Mouse (Mus musculus) midbrain, embryonic 15.5 days (tissue): ENCODE data around the gene Dhx40. TPM values are rescaled to one million over a fixed set of nuclear protein-coding genes. Genes with fewer than 3 reads are reported as not detected.
"Not testable (repeated sequence)": the region's sequence is repeated elsewhere in the genome, so short reads cannot be mapped to it uniquely, and the experiment has no call there.

Experiments used
- ATAC-seq: fragments of 200-750 bp; cut with Nextera tagmentation; replicated peaks from 2 replicates; pipeline ENCODE4 v1.8.0; 2017; ENCODE audit warnings: moderate TSS enrichment
- H3K27ac ChIP-seq: fragments of 300-500 bp; sonication (generic); 2 replicates; pipeline ENCODE4 v1.5.1; 2015; ENCODE audit warnings: mild to moderate bottlenecking, inconsistent platforms
- H3K27me3 ChIP-seq: fragments of 300-500 bp; sonication (generic); replicated peaks from 2 replicates; pipeline ENCODE4 v1.6.1; 2015; ENCODE audit warnings: inconsistent platforms
- H3K36me3 ChIP-seq: fragments of 300-500 bp; sonication (generic); replicated peaks from 2 replicates; pipeline ENCODE4 v1.6.1; 2015; ENCODE audit warnings: inconsistent platforms
- H3K4me1 ChIP-seq: fragments of 300-500 bp; sonication (generic); 2 replicates; pipeline ENCODE4 v1.6.1; 2015; ENCODE audit warnings: inconsistent platforms
- H3K4me2 ChIP-seq: fragments of 300-500 bp; sonication (generic); 2 replicates; pipeline ENCODE4 v1.6.1; 2015; ENCODE audit warnings: inconsistent platforms, mild to moderate bottlenecking, moderate library complexity
- H3K4me3 ChIP-seq: fragments of 300-500 bp; sonication (generic); 2 replicates; pipeline ENCODE4 v1.5.1; 2015; ENCODE audit warnings: mild to moderate bottlenecking, inconsistent platforms
- H3K9ac ChIP-seq: fragments of 300-500 bp; sonication (generic); 2 replicates; pipeline ENCODE4 v1.6.1; 2015; ENCODE audit warnings: mild to moderate bottlenecking, inconsistent platforms
- H3K9me3 ChIP-seq: fragments of 300-500 bp; sonication (generic); 2 replicates; pipeline ENCODE4 v1.6.1; 2016; ENCODE audit warnings: inconsistent platforms
- WGBS: fragments of 180-500 bp; shearing (Covaris S2); methylation state at CpG from one replicate; pipeline ENCODE4 v1.1.7; 2015; ENCODE audit warnings: mixed read lengths; 5-methylcytosine and 5-hydroxymethylcytosine counted together
- polyA plus RNA-seq: library from polyadenylated mRNA; unstranded; fragments of >200 nt; fragmentation: Nextera tagmentation; extraction: Ambion mirVana; gene quantifications from 2 replicates; pipeline ENCODE4 v1.2.1, GENCODE M21; 2015

Gene Dhx40
- polyA plus RNA-seq, 1 experiment from 2014 or later, result 21.7 TPM

- WGBS, result 48% methylated on average over 2 of the region's 2 CpGs
- Histone ChIP-seq H3K4me1 (peaks cover 20% of the 10 kb centered on the region), H3K27ac (no peak overlapping the region), H3K4me2 (no peak overlapping the region), H3K4me3 (no peak overlapping the region), H3K9ac (no peak overlapping the region), H3K36me3 (no peaks in the 10 kb centered on the region), H3K27me3 (no peaks in the 10 kb centered on the region), H3K9me3 (no peaks in the 10 kb centered on the region)
- ATAC-seq, result no peak
Observed at GRCm38 (mm10) chr11:86836366-86836765, 28.8 kb upstream of the Dhx40 start.

- no peak for ATAC-seq
- Histone ChIP-seq H3K4me3 (no peak overlapping the region), H3K9me3 (no peaks in the 10 kb centered on the region), H3K4me1 (peaks cover 7% of the 10 kb centered on the region), H3K36me3 (no peaks in the 10 kb centered on the region), H3K9ac (no peak overlapping the region), H3K4me2 (no peak overlapping the region), H3K27me3 (no peaks in the 10 kb centered on the region), H3K27ac (no peak overlapping the region)
- 64% methylated on average over 8 of the region's 8 CpGs for WGBS
Observed at GRCm38 (mm10) chr11:86834628-86835338, 27.2 kb upstream of the Dhx40 start.

GRCm38 (mm10) chr11:86834050-86834449 is 26.5 kb upstream of the Dhx40 start:
- no peak overlapping the region for H3K4me2 ChIP-seq
- H3K4me3 ChIP-seq, result no peak overlapping the region
- H3K9ac ChIP-seq, result no peak overlapping the region
- no peaks in the 10 kb centered on the region for H3K36me3 ChIP-seq
- no peaks in the 10 kb centered on the region for H3K9me3 ChIP-seq
- H3K27me3 ChIP-seq, result no peaks in the 10 kb centered on the region
- 76% methylated on average over 7 of the region's 7 CpGs for whole genome bisulfite sequencing
- ATAC-seq, result no peak
- H3K27ac ChIP-seq, result no peak overlapping the region
- H3K4me1 ChIP-seq, result no peaks in the 10 kb centered on the region; the same call in 1 of the 2 replicates

- no peaks in the 10 kb centered on the region for H3K27me3 ChIP-seq
- H3K9ac ChIP-seq, result no peak overlapping the region
- no peak overlapping the region for H3K27ac ChIP-seq
- no peak for ATAC-seq
- no peaks in the 10 kb centered on the region for H3K36me3 ChIP-seq
- H3K4me3 ChIP-seq, result no peak overlapping the region
- no peaks in the 10 kb centered on the region for H3K9me3 ChIP-seq
- H3K4me1 ChIP-seq, result no peaks in the 10 kb centered on the region
- H3K4me2 ChIP-seq, result no peak overlapping the region
- 60% methylated on average over 3 of the region's 3 CpGs for WGBS
Observed at GRCm38 (mm10) chr11:86833153-86833552, 25.6 kb upstream of the Dhx40 start.

GRCm38 (mm10) chr11:86828396-86828795 is 20.9 kb upstream of the Dhx40 start:
- 69% methylated on average over 6 of the region's 6 CpGs for WGBS

GRCm38 (mm10) chr11:86827476-86828245 is 20.1 kb upstream of the Dhx40 start:
- Histone ChIP-seq H3K4me1 (no peaks in the 10 kb centered on the region), H3K27me3 (no peaks in the 10 kb centered on the region), H3K27ac (no peak overlapping the region), H3K4me2 (no peak overlapping the region), H3K9ac (no peak overlapping the region), H3K9me3 (no peaks in the 10 kb centered on the region), H3K36me3 (no peaks in the 10 kb centered on the region), H3K4me3 (no peak overlapping the region)
- no peak for ATAC-seq
- 82% methylated on average over 2 of the region's 2 CpGs for whole genome bisulfite sequencing

More at GRCm38 (mm10) chr11:86828396-86828795, 20.9 kb upstream of the Dhx40 start:
- Histone ChIP-seq H3K9ac (no peak overlapping the region), H3K4me2 (no peak overlapping the region), H3K4me3 (no peak overlapping the region), H3K9me3 (no peaks in the 10 kb centered on the region), H3K27ac (no peak overlapping the region), H3K4me1 (no peaks in the 10 kb centered on the region), H3K27me3 (no peaks in the 10 kb centered on the region), H3K36me3 (no peaks in the 10 kb centered on the region)
- no peak for ATAC-seq

GRCm38 (mm10) chr11:86824433-86824832 is 16.9 kb upstream of the Dhx40 start:
- WGBS, result 95% methylated on average over 7 of the region's 7 CpGs
- no peak overlapping the region for H3K9ac ChIP-seq
- H3K27ac ChIP-seq, result no peak overlapping the region
- no peak for ATAC-seq
- no peak overlapping the region for H3K4me3 ChIP-seq
- H3K4me1 ChIP-seq, result peaks cover 4% of the 10 kb centered on the region; the same call in 1 of the 2 replicates
- H3K36me3 ChIP-seq, result no peaks in the 10 kb centered on the region
- H3K9me3 ChIP-seq, result no peaks in the 10 kb centered on the region
- no peak overlapping the region for H3K4me2 ChIP-seq
- no peaks in the 10 kb centered on the region for H3K27me3 ChIP-seq

GRCm38 (mm10) chr11:86822531-86822930 is 15.0 kb upstream of the Dhx40 start:
- no peaks in the 10 kb centered on the region for H3K27me3 ChIP-seq
- H3K4me2 ChIP-seq, result no peak overlapping the region
- ATAC-seq, result no peak
- H3K4me3 ChIP-seq, result no peak overlapping the region
- 89% methylated on average over 7 of the region's 7 CpGs for WGBS
- no peaks in the 10 kb centered on the region for H3K36me3 ChIP-seq
- no peak overlapping the region for H3K27ac ChIP-seq
- no peaks in the 10 kb centered on the region for H3K9me3 ChIP-seq
- peaks cover 9% of the 10 kb centered on the region; the same call in 1 of the 2 replicates for H3K4me1 ChIP-seq
- H3K9ac ChIP-seq, result no peak overlapping the region

- Histone ChIP-seq H3K4me2 (no peak overlapping the region), H3K4me3 (no peak overlapping the region), H3K9me3 (no peaks in the 10 kb centered on the region), H3K27ac (peak overlapping the region; percentile 73), H3K9ac (no peak overlapping the region), H3K27me3 (no peaks in the 10 kb centered on the region), H3K36me3 (no peaks in the 10 kb centered on the region), H3K4me1 (peaks cover 9% of the 10 kb centered on the region; the same call in 1 of the 2 replicates)
- 14% methylated on average over 8 of the region's 8 CpGs for WGBS
- peak; percentile 60 for ATAC-seq
Observed at GRCm38 (mm10) chr11:86819536-86819935, 12.0 kb upstream of the Dhx40 start.

GRCm38 (mm10) chr11:86818928-86819327 is 11.4 kb upstream of the Dhx40 start:
- 80% methylated on average over 2 of the region's 2 CpGs for WGBS
- H3K9me3 ChIP-seq, result no peaks in the 10 kb centered on the region
- no peaks in the 10 kb centered on the region for H3K36me3 ChIP-seq
- ATAC-seq, result no peak
- peaks cover 9% of the 10 kb centered on the region; the same call in 1 of the 2 replicates for H3K4me1 ChIP-seq
- peak overlapping the region; percentile 73 for H3K27ac ChIP-seq
- no peak overlapping the region for H3K9ac ChIP-seq
- no peaks in the 10 kb centered on the region for H3K27me3 ChIP-seq
- H3K4me2 ChIP-seq, result no peak overlapping the region
- H3K4me3 ChIP-seq, result no peak overlapping the region

GRCm38 (mm10) chr11:86816288-86816687 is 8.7 kb upstream of the Dhx40 start:
- not testable (repeated sequence) for H3K27ac ChIP-seq, H3K36me3 ChIP-seq, H3K4me1 ChIP-seq, ATAC-seq, H3K4me3 ChIP-seq, H3K27me3 ChIP-seq, H3K9me3 ChIP-seq, H3K4me2 ChIP-seq, H3K9ac ChIP-seq
- 91% methylated on average over 3 of the region's 3 CpGs for WGBS

GRCm38 (mm10) chr11:86814481-86814880 is 6.9 kb upstream of the Dhx40 start:
- not testable (repeated sequence) for H3K27ac ChIP-seq, H3K4me2 ChIP-seq, H3K4me1 ChIP-seq, H3K9ac ChIP-seq, H3K9me3 ChIP-seq, ATAC-seq, H3K4me3 ChIP-seq, H3K27me3 ChIP-seq, H3K36me3 ChIP-seq
- 0% methylated on average over 1 of the region's 11 CpGs for whole genome bisulfite sequencing
